Mouse (Mus musculus): ENCODE data around the gene Slc28a1. TPM values are rescaled to one million over a fixed set of nuclear protein-coding genes. Genes with fewer than 3 reads are reported as not detected.

Slc28a1 gene
- total RNA-seq (2023), result not detected

DNA sequence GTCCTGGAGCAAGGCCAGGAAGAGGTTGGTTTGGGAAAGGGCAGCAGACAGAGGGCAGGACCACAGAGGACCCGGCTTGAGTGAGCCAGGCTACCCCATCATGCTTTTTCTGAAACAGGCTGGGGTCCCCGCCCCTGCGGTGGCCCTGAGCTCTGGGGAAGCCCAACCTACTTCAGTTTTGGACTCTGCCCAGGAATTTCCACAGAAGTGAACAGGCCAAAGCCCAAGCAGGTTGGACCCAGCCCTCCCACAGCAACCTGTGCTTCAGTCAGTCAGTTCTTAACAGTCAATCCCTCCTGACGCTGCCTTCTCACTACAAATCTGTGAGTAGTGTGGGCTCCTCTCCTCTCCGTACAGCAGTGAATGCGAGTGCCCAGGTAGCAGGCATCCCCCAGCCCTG, at the start of gene Slc28a1:
Slc28a1 (plus strand) TSS at position 245 of the 400 bp plus-strand sequence.

DNA sequence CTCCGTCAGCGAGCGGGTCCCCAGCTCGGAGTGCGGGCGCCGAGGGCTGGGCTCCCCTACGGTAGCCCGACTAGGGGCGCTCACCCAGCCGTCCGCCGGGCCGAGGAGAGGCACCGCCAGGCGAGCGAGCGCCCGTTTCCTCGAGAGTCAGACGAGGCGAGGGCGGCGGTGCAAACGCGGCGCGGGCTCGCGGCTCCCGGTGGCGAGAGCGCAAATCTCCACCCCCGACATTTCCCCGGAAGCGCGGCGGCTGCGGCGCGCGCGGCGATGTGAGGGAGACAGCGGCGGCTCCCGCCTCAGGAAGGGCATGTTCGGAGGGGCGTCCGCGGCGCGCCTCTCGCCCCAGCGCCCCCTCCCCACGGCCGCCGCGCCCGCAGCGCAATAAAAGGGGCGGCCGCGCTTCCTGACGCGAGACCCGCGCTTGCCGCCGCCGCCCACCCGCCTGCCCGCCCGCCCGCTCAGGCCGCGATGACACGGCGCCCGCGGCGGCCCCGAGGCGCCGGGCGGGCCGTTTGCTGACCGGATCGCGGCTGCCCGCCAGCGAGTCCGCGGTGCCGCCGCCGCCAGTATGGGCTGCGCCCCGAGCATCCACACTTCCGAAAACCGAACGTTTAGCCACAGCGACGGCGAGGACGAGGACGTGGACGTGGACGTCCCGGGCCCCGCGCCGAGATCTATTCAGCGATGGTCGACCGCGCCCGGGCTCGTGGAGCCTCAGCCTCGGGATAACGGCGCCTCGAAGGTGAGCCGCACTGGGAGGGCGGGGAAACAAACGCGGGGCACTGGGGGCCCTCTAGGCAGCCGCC, 99.0 kb downstream of the Slc28a1 start, which contains the start of gene Pde8a:
Pde8a (plus strand) TSS at position 250 of the 806 bp plus-strand sequence.

Other genes starting within 250 kb of the Slc28a1 start
- 1 to 10 TPM; 4.8 to 7.5 TPM for gene Wdr73, start 213.5 kb upstream of the Slc28a1 start, total RNA-seq (2023)
- 1 to 10 TPM; 3.2 to 8.8 TPM for gene Nmb, start 209.7 kb upstream of the Slc28a1 start, total RNA-seq (2023)
- gene Sec11a, start 167.0 kb upstream of the Slc28a1 start, total RNA-seq (2023), result 10 to 100 TPM; 39.6 to 45.3 TPM
- gene Zfp592, start 121.1 kb upstream of the Slc28a1 start, total RNA-seq (2023), result 10 to 100 TPM; 37.4 to 43.2 TPM
- under 1 TPM; 0.07 to 0.24 TPM for gene Alpk3, start 57.2 kb upstream of the Slc28a1 start, total RNA-seq (2023)
- gene Pde8a, start 98.8 kb downstream of the Slc28a1 start, total RNA-seq (2023), result 10 to 100 TPM; 17.7 to 18.6 TPM
- 100 to 1,000 TPM; 767 to 843 TPM for gene Rps17, start 230.5 kb downstream of the Slc28a1 start, total RNA-seq (2023)